Mouse (Mus musculus) ES-Bruce4 (cell line): ENCODE data around the gene H2-M5.

ENCODE experiments used
- CTCF ChIP-seq: IDR thresholded peaks from one replicate; pipeline ENCODE4 v1.8.1; 2011; ENCODE audit warnings: low read depth, low read length
- EP300 ChIP-seq: IDR thresholded peaks from 2 replicates; pipeline ENCODE4 v1.6.1; 2011; ENCODE audit warnings: low read depth, low read length; ENCODE audit not compliant: insufficient read depth
- POLR2A ChIP-seq: IDR thresholded peaks from one replicate; pipeline ENCODE4 v1.8.1; 2011; ENCODE audit warnings: low read length; ENCODE audit not compliant: insufficient read depth

GRCm38 (mm10) chr17:37009460-37010042 is 20.2 kb upstream of the H2-M5 start:
- no peak for TF ChIP-seq CTCF
- no peak for TF ChIP-seq POLR2A
- TF ChIP-seq EP300: no peak
